Mouse (Mus musculus): ENCODE measurements around the gene Alkbh3.

- TF ChIP-seq POLR2A (IDR thresholded peaks at IDR 0.05; ENCODE audit: borderline replicate concordance, control insufficient read depth, low read depth, low read length) (no peak), CTCF (IDR thresholded peaks at IDR 0.05; ENCODE audit: control insufficient read depth, insufficient read depth, low read length) (no peak)
These were observed 65.8 kb downstream of the Alkbh3 start for GRCm38 (mm10) chr2:93944855-93945254.

All from bone marrow, adult 2 months (tissue).